Mouse (Mus musculus) B cell, adult (primary cell): ENCODE results near the gene G2e3. TPM values are rescaled to one million over a fixed set of nuclear protein-coding genes. Genes with fewer than 3 reads are reported as not detected.

Source experiments
- total RNA-seq: library from RNA; stranded (reverse); gene quantifications from 4 replicates; pipeline ENCODE4 v1.2.4, GENCODE M21; 2023; ENCODE audit not compliant: inconsistent age

The G2e3 gene
- total RNA-seq = 8.9 to 12.3 TPM (median 11.2 TPM) in 4 replicates

DNA sequence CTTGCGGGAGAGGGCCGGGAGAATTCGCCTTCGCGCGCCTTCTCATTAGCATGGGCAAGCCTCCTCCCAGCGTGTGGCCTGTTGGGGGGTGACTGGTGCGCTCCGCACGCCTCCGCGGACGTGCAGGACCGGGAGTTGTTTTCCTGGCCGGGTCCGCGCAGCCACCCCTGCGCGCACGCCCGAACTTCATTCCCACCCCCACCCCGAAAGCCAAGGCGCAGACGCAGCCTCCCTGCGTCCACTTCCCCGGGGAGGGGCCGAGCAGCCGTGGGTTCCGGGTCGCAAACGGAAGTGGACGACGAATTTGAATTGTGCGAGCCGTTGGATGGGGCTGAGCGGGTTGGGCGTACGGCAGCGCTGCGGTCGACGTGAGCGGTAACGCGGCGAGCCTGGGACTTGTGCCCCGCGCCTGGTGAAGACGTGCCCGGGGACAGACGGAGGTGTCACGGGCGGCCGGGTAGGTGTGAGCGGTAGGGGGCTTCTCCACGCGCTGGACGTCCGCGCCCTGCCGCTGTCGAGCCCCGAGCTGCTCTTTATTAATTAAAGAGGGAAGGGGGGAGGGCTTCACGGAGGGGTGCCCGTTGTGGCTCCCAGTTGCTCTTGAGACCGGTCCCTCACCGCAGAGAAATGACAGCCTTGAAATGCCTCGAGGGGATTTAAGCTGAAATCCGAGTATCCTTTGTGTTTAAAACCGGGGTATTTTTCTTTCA lies at the start of gene G2e3:
Gene G2e3, plus strand, starts transcription at position 74 of the 710 bp plus-strand sequence.

DNA sequence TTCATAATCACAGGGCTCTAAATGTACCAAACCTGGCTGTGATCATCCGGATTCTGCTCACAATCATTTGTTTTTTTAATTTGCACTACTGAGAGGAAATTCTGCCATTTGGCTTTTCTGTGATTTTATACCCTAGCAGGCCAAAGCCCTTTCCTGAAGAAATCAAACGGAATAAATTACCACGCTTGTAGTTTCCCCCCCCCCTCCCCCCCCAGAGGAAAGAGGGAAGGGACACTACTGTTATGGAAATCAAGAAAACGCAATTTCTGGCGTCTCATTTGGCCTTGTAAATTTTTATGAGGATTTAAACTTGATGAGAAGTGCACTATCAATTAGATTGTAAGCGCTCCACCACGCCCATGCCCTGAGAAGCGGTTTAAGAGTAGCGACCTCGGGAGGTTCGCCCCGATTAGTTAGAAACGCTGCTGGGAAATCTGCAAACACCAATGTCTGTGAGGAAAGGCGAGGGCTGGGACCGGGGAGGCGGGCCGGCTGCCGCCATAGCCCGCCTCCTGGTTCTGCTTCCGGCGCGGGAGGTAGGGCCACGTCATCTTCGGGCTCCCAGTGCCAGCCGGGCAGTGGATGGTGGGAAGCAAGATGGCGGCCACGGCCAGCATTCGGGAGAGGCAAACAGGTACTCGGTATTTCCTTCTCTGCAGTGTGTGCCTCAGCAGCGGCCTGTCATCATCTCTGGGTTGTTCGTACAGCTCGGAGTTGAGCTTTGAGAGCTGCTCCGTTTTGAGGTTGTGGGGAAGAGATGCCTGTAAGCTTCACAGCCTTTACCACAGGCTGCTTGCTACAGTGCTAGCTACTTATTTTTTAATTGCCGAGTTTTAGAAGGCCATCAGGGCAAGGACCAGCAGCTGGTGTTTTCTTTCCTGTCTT lies 29.4 kb downstream of the G2e3 start, which contains the start of gene Scfd1:
Gene Scfd1, plus strand, starts transcription at position 508 of the 885 bp plus-strand sequence.

Other genes starting within 250 kb of the G2e3 start
- gene Scfd1, start 29.4 kb downstream of the G2e3 start, total RNA-seq = 55.3 to 60.4 TPM (median 58.5 TPM) in 4 replicates
- 0.27 to 0.80 TPM (median 0.58 TPM) in 3 of 4 replicates, not detected in the other for gene Coch, start 245.3 kb downstream of the G2e3 start, total RNA-seq